Mouse (Mus musculus): ENCODE results near the gene Naaladl1. TPM values are rescaled to one million over a fixed set of nuclear protein-coding genes. Genes with fewer than 3 reads are reported as not detected.
"Not testable (repeated sequence)": the region's sequence is repeated elsewhere in the genome, so short reads cannot be mapped to it uniquely, and the experiment has no call there.

The Naaladl1 gene
- polyA plus RNA-seq, 1 experiment from 2014 or later = 0.53 TPM

DNA sequence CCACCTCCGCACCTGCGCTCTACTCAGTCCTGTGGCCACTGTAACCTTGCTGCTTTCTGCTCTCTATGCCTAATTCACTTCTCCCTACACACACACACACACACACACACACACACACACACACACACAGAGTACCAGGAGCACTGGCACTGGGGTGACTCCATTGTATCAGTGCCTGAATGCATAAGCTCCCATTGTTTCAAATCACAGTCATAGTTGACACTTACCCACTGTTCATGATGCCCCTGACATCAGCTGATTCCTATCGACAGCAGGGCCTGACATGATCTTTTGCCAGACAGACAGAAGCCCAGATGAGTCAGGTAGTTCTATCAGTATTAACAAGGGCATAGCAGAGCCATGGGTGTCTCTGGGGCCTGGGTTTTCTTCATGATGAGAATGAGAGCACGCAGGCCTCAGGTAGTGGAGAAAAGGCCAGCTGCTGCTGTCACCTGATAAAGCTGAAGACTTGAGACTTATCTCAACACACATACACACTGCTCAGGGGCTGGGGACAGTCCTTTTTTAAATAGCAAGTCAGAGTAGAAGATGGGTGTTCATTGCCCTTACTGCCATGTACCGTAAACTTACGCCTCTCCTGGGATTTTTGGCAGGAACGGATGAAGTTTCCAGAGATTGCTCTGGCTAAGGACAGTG lies 26.7 kb downstream of the Naaladl1 start:
- Histone ChIP-seq H3K9me3 (ENCODE audit: control insufficient read depth, low read length) (no peaks in the 10 kb centered on the region), H3K4me2 (ENCODE audit: low read depth) (no peak overlapping the region), H3K9ac (ENCODE audit: low read length) (no peak overlapping the region; the same call in 1 of the 2 replicates), H3K27ac (ENCODE audit: low read depth, low read length) (no peak overlapping the region), H3K4me3 (ENCODE audit: low read depth, low read length) (no peak overlapping the region), H3K27me3 (ENCODE audit: control insufficient read depth, insufficient read depth, low read length) (no peaks in the 10 kb centered on the region), H3K4me1 (ENCODE audit: control insufficient read depth, insufficient read depth, low read length) (no peaks in the 10 kb centered on the region), H3K36me3 (ENCODE audit: control insufficient read depth, insufficient read depth, low read length) (peaks cover 2% of the 10 kb centered on the region)
- 86% methylated on average over 7 of the region's 7 CpGs for WGBS
- ATAC-seq (ENCODE audit: insufficient read depth, low FRiP score, low TSS enrichment) (no peak), DNase-seq (ENCODE audit: low spot score) (no peak)

DNA sequence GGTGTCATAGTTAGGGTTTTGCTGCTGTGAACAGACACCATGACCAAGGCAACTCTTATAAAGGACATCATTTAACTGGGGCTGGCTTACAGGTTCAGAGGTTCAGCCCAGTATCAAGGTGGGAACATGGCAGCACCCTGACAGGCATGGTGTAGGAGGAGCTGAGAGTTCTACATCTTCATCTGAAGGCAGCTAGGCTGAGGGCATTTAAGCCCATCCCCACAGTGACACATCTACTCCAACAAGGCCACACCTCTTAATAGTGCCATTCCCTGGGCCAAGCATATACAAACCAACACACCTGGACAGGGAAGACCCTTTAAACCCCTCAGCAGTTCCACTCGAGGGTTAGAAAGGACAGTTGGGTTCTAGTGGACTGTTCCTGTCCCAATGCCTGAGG lies 27.6 kb downstream of the Naaladl1 start:
- not testable (repeated sequence) for H3K36me3 ChIP-seq (ENCODE audit: control insufficient read depth, insufficient read depth, low read length); H3K9ac ChIP-seq (ENCODE audit: low read length); H3K4me3 ChIP-seq (ENCODE audit: low read depth, low read length); DNase-seq (ENCODE audit: low spot score); H3K4me1 ChIP-seq (ENCODE audit: control insufficient read depth, insufficient read depth, low read length); ATAC-seq (ENCODE audit: insufficient read depth, low FRiP score, low TSS enrichment); H3K4me2 ChIP-seq (ENCODE audit: low read depth); H3K9me3 ChIP-seq (ENCODE audit: control insufficient read depth, low read length); H3K27ac ChIP-seq (ENCODE audit: low read depth, low read length); H3K27me3 ChIP-seq (ENCODE audit: control insufficient read depth, insufficient read depth, low read length)
- 69% methylated on average over 1 of the region's 1 CpGs for WGBS

DNA sequence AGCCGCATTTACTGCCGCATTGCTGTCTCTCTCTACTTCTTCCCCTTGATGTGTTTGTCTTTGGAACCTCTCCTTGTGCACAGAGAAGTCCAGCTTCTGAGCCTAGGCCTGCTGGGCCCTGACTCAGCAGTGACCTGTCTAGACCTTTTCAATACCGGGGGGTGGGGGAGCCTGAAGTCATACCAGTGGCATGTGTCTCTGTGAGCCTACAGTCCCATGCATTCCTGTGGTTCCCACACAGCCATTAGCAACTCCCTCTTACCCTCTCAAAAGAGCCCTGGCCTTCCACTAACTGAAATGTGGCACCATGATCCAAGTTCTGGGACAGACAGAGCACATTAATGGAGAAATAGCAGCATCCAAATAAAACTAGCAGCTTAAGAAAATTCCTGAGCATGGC lies 30.8 kb downstream of the Naaladl1 start:
- H3K36me3 ChIP-seq (ENCODE audit: control insufficient read depth, insufficient read depth, low read length) = peaks cover 2% of the 10 kb centered on the region
- ATAC-seq (ENCODE audit: insufficient read depth, low FRiP score, low TSS enrichment) (no peak), DNase-seq (ENCODE audit: low spot score) (no peak)
- no peak overlapping the region for H3K9ac ChIP-seq (ENCODE audit: low read length)
- no peak overlapping the region for H3K4me3 ChIP-seq (ENCODE audit: low read depth, low read length)
- no peaks in the 10 kb centered on the region for H3K9me3 ChIP-seq (ENCODE audit: control insufficient read depth, low read length)
- no peak overlapping the region for H3K27ac ChIP-seq (ENCODE audit: low read depth, low read length)
- no peak overlapping the region for H3K4me2 ChIP-seq (ENCODE audit: low read depth)
- H3K4me1 ChIP-seq (ENCODE audit: control insufficient read depth, insufficient read depth, low read length) = no peaks in the 10 kb centered on the region
- WGBS = 83% methylated on average over 3 of the region's 3 CpGs
- H3K27me3 ChIP-seq (ENCODE audit: control insufficient read depth, insufficient read depth, low read length) = no peaks in the 10 kb centered on the region

DNA sequence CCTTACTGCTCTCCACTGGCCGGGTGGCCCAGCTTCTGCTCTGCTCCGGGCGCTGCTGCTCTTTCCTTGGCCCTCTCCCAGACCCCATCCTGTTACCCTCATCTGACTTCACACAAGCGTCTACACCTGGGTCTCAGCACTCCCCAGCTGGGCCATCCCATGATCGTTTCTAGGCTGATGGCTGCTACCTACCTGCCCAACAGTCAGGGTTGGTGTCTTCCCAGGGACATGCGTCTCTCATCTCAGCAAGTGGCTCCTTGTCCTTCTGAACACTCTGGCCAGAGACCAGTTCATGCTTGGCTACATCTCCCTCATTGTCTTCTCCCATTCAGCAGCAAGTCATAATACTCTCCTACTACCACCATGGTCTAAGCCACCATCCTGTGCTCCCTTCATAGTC lies 34.1 kb downstream of the Naaladl1 start:
- DNase-seq (ENCODE audit: low spot score) = no peak
- no peak for ATAC-seq (ENCODE audit: insufficient read depth, low FRiP score, low TSS enrichment)
- H3K4me1 ChIP-seq (ENCODE audit: control insufficient read depth, insufficient read depth, low read length) = no peaks in the 10 kb centered on the region
- H3K27ac ChIP-seq (ENCODE audit: low read depth, low read length) = no peak overlapping the region
- peaks cover 2% of the 10 kb centered on the region for H3K36me3 ChIP-seq (ENCODE audit: control insufficient read depth, insufficient read depth, low read length)
- peak overlapping the region; percentile 56; the same call in 1 of the 2 replicates for H3K4me3 ChIP-seq (ENCODE audit: low read depth, low read length)
- WGBS = 94% methylated on average over 6 of the region's 6 CpGs
- H3K9me3 ChIP-seq (ENCODE audit: control insufficient read depth, low read length) = no peaks in the 10 kb centered on the region
- no peaks in the 10 kb centered on the region for H3K27me3 ChIP-seq (ENCODE audit: control insufficient read depth, insufficient read depth, low read length)
- peak overlapping the region; percentile 70; the same call in 1 of the 2 replicates for H3K4me2 ChIP-seq (ENCODE audit: low read depth)
- no peak overlapping the region for H3K9ac ChIP-seq (ENCODE audit: low read length)

DNA sequence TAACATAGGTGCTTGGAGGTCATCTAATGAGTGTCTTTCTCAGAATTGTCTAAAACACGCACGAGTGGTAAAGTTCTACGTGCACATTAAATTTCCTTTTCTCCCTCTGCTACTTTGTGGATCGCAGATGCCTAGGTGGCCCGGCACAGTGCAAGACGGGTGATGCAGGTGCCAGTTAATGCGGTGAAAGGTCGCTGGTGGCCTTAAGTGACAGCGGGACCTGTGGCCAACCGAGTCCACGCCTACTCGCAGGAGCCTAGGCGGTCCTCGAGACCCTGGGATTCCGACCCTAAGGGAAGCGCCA lies 34.7 kb downstream of the Naaladl1 start:
- no peaks in the 10 kb centered on the region for H3K9me3 ChIP-seq (ENCODE audit: control insufficient read depth, low read length)
- peak overlapping the region; percentile 56 for H3K4me3 ChIP-seq (ENCODE audit: low read depth, low read length)
- H3K27ac ChIP-seq (ENCODE audit: low read depth, low read length) = peak overlapping the region; percentile 93
- H3K4me1 ChIP-seq (ENCODE audit: control insufficient read depth, insufficient read depth, low read length) = no peaks in the 10 kb centered on the region
- ATAC-seq (ENCODE audit: insufficient read depth, low FRiP score, low TSS enrichment) (no peak), DNase-seq (ENCODE audit: low spot score) (no peak)
- WGBS = 9% methylated on average over 16 of the region's 16 CpGs
- no peaks in the 10 kb centered on the region for H3K27me3 ChIP-seq (ENCODE audit: control insufficient read depth, insufficient read depth, low read length)
- peak overlapping the region; percentile 70 for H3K4me2 ChIP-seq (ENCODE audit: low read depth)
- peaks cover 2% of the 10 kb centered on the region for H3K36me3 ChIP-seq (ENCODE audit: control insufficient read depth, insufficient read depth, low read length)
- H3K9ac ChIP-seq (ENCODE audit: low read length) = peak overlapping the region; percentile 76

DNA sequence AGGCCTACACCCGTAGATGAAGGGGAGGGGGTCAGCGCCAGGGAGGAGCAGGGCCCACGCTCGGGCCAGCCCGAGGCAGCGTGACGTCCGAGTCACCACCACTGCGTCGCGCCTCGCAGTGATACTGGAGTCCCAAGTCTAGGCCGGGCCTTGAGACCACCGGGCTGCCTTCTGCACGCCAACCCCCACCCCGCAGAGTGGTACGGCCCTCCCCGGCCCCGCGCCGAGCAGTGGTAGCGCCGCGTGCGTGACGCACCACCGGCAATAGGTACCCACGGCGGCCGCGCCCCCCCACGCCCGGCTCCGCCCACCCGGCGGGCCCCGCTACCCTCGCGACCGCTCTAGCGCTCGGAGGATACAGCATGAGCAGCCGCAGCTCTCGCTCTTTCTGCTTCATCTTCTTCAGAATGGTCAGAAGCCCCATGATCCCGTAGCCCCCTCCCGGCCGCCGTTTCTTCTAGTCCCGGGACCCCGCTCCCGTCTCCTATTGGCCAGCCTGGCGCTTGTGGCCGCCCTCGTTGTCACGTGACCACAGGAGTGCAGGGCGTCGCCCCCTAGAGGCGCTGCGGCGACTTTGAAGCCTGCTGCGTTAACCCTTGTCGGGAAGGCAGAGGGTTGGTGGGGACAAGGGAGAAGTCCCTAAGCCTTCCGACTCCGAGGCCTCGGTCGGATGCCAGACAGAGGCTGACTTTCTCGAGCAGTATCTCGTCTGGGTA lies 35.3 kb downstream of the Naaladl1 start, which contains the start of gene Batf2:
Batf2 (plus strand) TSS at position 306 of the 716 bp plus-strand sequence.
- under 1% methylated on average over 64 of the region's 68 CpGs for WGBS
- Histone ChIP-seq H3K4me2 (ENCODE audit: low read depth) (peak within 1 kb of the TSS; percentile 70), H3K36me3 (ENCODE audit: control insufficient read depth, insufficient read depth, low read length) (peaks cover 2% of the 10 kb centered on the region), H3K9ac (ENCODE audit: low read length) (peak within 1 kb of the TSS; percentile 76), H3K4me1 (ENCODE audit: control insufficient read depth, insufficient read depth, low read length) (no peaks in the 10 kb centered on the region), H3K27me3 (ENCODE audit: control insufficient read depth, insufficient read depth, low read length) (no peaks in the 10 kb centered on the region), H3K4me3 (ENCODE audit: low read depth, low read length) (peak within 1 kb of the TSS; percentile 56), H3K27ac (ENCODE audit: low read depth, low read length) (peak within 1 kb of the TSS; percentile 93), H3K9me3 (ENCODE audit: control insufficient read depth, low read length) (no peaks in the 10 kb centered on the region)
- ATAC-seq (ENCODE audit: insufficient read depth, low FRiP score, low TSS enrichment) = peak; percentile 93
- DNase-seq (ENCODE audit: low spot score) = peak; percentile 97

DNA sequence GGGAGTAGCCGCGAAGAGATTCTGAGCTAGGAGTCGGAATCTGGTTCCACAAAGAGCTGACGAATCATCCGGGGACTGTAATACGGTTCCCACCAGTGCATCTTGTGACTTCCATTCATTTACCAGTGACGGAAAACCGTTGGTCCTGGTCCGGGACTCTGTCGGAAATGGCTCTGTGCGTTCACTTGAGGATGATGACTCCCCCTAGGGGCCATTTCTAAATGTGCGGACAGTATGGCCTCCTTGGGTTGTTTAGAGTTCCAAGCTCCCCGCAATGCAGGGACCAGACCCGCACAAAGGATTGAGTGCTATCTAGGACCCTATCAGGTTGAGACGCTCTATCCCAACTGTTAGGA lies 35.8 kb downstream of the Naaladl1 start, which contains the start of gene Arl2:
Arl2 (minus strand) TSS at position 155 of the 356 bp plus-strand sequence.
- under 1% methylated on average over 15 of the region's 15 CpGs for WGBS
- Histone ChIP-seq H3K9me3 (ENCODE audit: control insufficient read depth, low read length) (no peaks in the 10 kb centered on the region), H3K36me3 (ENCODE audit: control insufficient read depth, insufficient read depth, low read length) (peaks cover 2% of the 10 kb centered on the region), H3K9ac (ENCODE audit: low read length) (peak within 1 kb of the TSS; percentile 76), H3K4me3 (ENCODE audit: low read depth, low read length) (peak within 1 kb of the TSS; percentile 56), H3K27ac (ENCODE audit: low read depth, low read length) (peak within 1 kb of the TSS; percentile 93), H3K4me1 (ENCODE audit: control insufficient read depth, insufficient read depth, low read length) (no peaks in the 10 kb centered on the region), H3K27me3 (ENCODE audit: control insufficient read depth, insufficient read depth, low read length) (no peaks in the 10 kb centered on the region), H3K4me2 (ENCODE audit: low read depth) (peak within 1 kb of the TSS; percentile 70)
- peak; percentile 78 for ATAC-seq (ENCODE audit: insufficient read depth, low FRiP score, low TSS enrichment)
- DNase-seq (ENCODE audit: low spot score) = peak; percentile 87

DNA sequence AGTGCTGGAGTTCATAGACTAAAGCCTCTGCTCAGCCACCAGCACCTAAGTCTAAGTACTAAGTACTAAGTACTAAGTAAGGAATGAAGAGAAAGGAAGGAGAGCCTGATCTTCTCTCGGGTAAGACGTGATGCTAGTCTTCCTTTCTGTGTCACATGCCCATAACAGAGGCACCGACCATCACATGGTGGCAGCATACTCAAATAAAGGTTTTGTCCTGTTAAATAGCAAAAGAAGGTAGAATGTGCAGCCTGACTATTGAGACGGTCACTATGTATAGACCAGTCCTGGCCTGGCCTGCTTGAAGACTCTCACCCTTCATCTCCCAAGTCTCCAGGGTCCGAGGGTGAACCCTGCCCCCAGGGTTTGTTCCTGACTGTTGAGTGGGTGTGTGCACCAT lies 39.3 kb downstream of the Naaladl1 start:
- Histone ChIP-seq H3K9me3 (ENCODE audit: control insufficient read depth, low read length) (no peaks in the 10 kb centered on the region), H3K36me3 (ENCODE audit: control insufficient read depth, insufficient read depth, low read length) (no peaks in the 10 kb centered on the region), H3K4me2 (ENCODE audit: low read depth) (no peak overlapping the region), H3K4me3 (ENCODE audit: low read depth, low read length) (no peak overlapping the region), H3K4me1 (ENCODE audit: control insufficient read depth, insufficient read depth, low read length) (no peaks in the 10 kb centered on the region), H3K27ac (ENCODE audit: low read depth, low read length) (no peak overlapping the region), H3K9ac (ENCODE audit: low read length) (no peak overlapping the region), H3K27me3 (ENCODE audit: control insufficient read depth, insufficient read depth, low read length) (no peaks in the 10 kb centered on the region)
- ATAC-seq (ENCODE audit: insufficient read depth, low FRiP score, low TSS enrichment) (no peak), DNase-seq (ENCODE audit: low spot score) (no peak)
- 82% methylated on average over 5 of the region's 5 CpGs for WGBS

DNA sequence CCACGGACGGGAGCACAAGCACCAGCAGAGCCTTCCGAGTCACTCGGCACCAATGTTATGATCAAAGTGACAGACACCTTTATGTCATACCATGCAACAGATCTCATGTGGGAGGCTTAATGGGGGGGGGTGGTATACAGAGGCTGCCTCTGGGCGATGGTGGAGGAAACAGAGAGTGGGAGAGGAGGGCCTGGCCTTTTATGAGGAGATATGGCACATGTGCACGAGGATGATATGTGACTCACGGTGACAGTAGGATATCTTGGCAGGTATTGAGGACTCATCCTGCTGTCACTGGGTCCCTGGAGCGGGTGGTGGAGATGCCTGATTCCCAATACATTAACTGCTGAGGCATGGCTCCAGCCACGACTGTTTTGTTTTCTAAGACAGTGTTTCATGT lies 49.6 kb downstream of the Naaladl1 start:
- no peak overlapping the region for H3K4me3 ChIP-seq (ENCODE audit: low read depth, low read length)
- DNase-seq (ENCODE audit: low spot score) = no peak
- H3K4me1 ChIP-seq (ENCODE audit: control insufficient read depth, insufficient read depth, low read length) = no peaks in the 10 kb centered on the region
- H3K4me2 ChIP-seq (ENCODE audit: low read depth) = no peak overlapping the region
- WGBS = 87% methylated on average over 9 of the region's 9 CpGs
- no peak for ATAC-seq (ENCODE audit: insufficient read depth, low FRiP score, low TSS enrichment)
- no peaks in the 10 kb centered on the region for H3K36me3 ChIP-seq (ENCODE audit: control insufficient read depth, insufficient read depth, low read length)
- H3K9ac ChIP-seq (ENCODE audit: low read length) = no peak overlapping the region
- H3K27me3 ChIP-seq (ENCODE audit: control insufficient read depth, insufficient read depth, low read length) = no peaks in the 10 kb centered on the region
- H3K9me3 ChIP-seq (ENCODE audit: control insufficient read depth, low read length) = no peaks in the 10 kb centered on the region
- no peak overlapping the region for H3K27ac ChIP-seq (ENCODE audit: low read depth, low read length)

Measured in neural tube, embryonic 11.5 days (tissue).